Mouse (Mus musculus): ENCODE measurements around the gene Psma5. TPM values are rescaled to one million over a fixed set of nuclear protein-coding genes. Genes with fewer than 3 reads are reported as not detected.

Gene Psma5
- polyA plus RNA-seq, 1 experiment, result 36.2 TPM

GRCm38 (mm10) chr3:108318517-108318916 is 61.8 kb downstream of the Psma5 start:
- no peak overlapping the region for H3K4me3 ChIP-seq (ENCODE audit: low read depth, low read length)
- peaks cover 3% of the 10 kb centered on the region; the same call in 1 of the 2 replicates for H3K4me1 ChIP-seq (ENCODE audit: control insufficient read depth, insufficient read depth, insufficient read length, low read length)
- no peaks in the 10 kb centered on the region for H3K27me3 ChIP-seq (ENCODE audit: control insufficient read depth, insufficient read depth, low read length)
- H3K36me3 ChIP-seq (ENCODE audit: control insufficient read depth, insufficient read depth, low read length), result no peaks in the 10 kb centered on the region
- H3K27ac ChIP-seq (ENCODE audit: insufficient read depth, low read depth, low read length), result no peak overlapping the region
- WGBS, result 65% methylated on average over 2 of the region's 2 CpGs
- TF ChIP-seq POLR2A (IDR thresholded peaks at IDR 0.05; ENCODE audit: low read depth, low read length) (no peak), CTCF (IDR thresholded peaks at IDR 0.05; ENCODE audit: extremely low read depth, insufficient read length, insufficient replicate concordance, low read depth, low read length) (no peak)

GRCm38 (mm10) chr3:108321671-108322070 is 64.9 kb downstream of the Psma5 start:
- Histone ChIP-seq H3K4me1 (ENCODE audit: control insufficient read depth, insufficient read depth, insufficient read length, low read length) (no peaks in the 10 kb centered on the region), H3K27me3 (ENCODE audit: control insufficient read depth, insufficient read depth, low read length) (no peaks in the 10 kb centered on the region), H3K36me3 (ENCODE audit: control insufficient read depth, insufficient read depth, low read length) (peaks cover 8% of the 10 kb centered on the region), H3K27ac (ENCODE audit: insufficient read depth, low read depth, low read length) (no peak overlapping the region), H3K4me3 (ENCODE audit: low read depth, low read length) (no peak overlapping the region)
- TF ChIP-seq POLR2A (IDR thresholded peaks at IDR 0.05; ENCODE audit: low read depth, low read length) (no peak), CTCF (IDR thresholded peaks at IDR 0.05; ENCODE audit: extremely low read depth, insufficient read length, insufficient replicate concordance, low read depth, low read length) (no peak)
- WGBS, result 79% methylated on average over 4 of the region's 4 CpGs

GRCm38 (mm10) chr3:108322136-108322535 is 65.4 kb downstream of the Psma5 start:
- WGBS, result 86% methylated on average over 4 of the region's 4 CpGs
- no peak overlapping the region for H3K27ac ChIP-seq (ENCODE audit: insufficient read depth, low read depth, low read length)
- no peaks in the 10 kb centered on the region for H3K4me1 ChIP-seq (ENCODE audit: control insufficient read depth, insufficient read depth, insufficient read length, low read length)
- H3K27me3 ChIP-seq (ENCODE audit: control insufficient read depth, insufficient read depth, low read length), result no peaks in the 10 kb centered on the region
- peaks cover 8% of the 10 kb centered on the region for H3K36me3 ChIP-seq (ENCODE audit: control insufficient read depth, insufficient read depth, low read length)
- no peak overlapping the region for H3K4me3 ChIP-seq (ENCODE audit: low read depth, low read length)
- TF ChIP-seq CTCF (IDR thresholded peaks at IDR 0.05; ENCODE audit: extremely low read depth, insufficient read length, insufficient replicate concordance, low read depth, low read length), result no peak
- TF ChIP-seq POLR2A (IDR thresholded peaks at IDR 0.05; ENCODE audit: low read depth, low read length), result no peak

GRCm38 (mm10) chr3:108322962-108323361 is 66.2 kb downstream of the Psma5 start:
- Histone ChIP-seq H3K4me1 (ENCODE audit: control insufficient read depth, insufficient read depth, insufficient read length, low read length) (no peaks in the 10 kb centered on the region), H3K27me3 (ENCODE audit: control insufficient read depth, insufficient read depth, low read length) (no peaks in the 10 kb centered on the region), H3K27ac (ENCODE audit: insufficient read depth, low read depth, low read length) (no peak overlapping the region), H3K4me3 (ENCODE audit: low read depth, low read length) (no peak overlapping the region), H3K36me3 (ENCODE audit: control insufficient read depth, insufficient read depth, low read length) (peaks cover 8% of the 10 kb centered on the region)
- 97% methylated on average over 3 of the region's 3 CpGs for WGBS
- no peak for TF ChIP-seq POLR2A (IDR thresholded peaks at IDR 0.05; ENCODE audit: low read depth, low read length)
- TF ChIP-seq CTCF (IDR thresholded peaks at IDR 0.05; ENCODE audit: extremely low read depth, insufficient read length, insufficient replicate concordance, low read depth, low read length), result no peak

GRCm38 (mm10) chr3:108324837-108325236 is 68.1 kb downstream of the Psma5 start:
- peaks cover 2% of the 10 kb centered on the region; the same call in 1 of the 2 replicates for H3K4me1 ChIP-seq (ENCODE audit: control insufficient read depth, insufficient read depth, insufficient read length, low read length)
- 84% methylated on average over 4 of the region's 4 CpGs for WGBS
- peaks cover 13% of the 10 kb centered on the region for H3K36me3 ChIP-seq (ENCODE audit: control insufficient read depth, insufficient read depth, low read length)
- H3K4me3 ChIP-seq (ENCODE audit: low read depth, low read length), result no peak overlapping the region
- TF ChIP-seq POLR2A (IDR thresholded peaks at IDR 0.05; ENCODE audit: low read depth, low read length) (no peak), CTCF (IDR thresholded peaks at IDR 0.05; ENCODE audit: extremely low read depth, insufficient read length, insufficient replicate concordance, low read depth, low read length) (no peak)
- H3K27ac ChIP-seq (ENCODE audit: insufficient read depth, low read depth, low read length), result no peak overlapping the region
- H3K27me3 ChIP-seq (ENCODE audit: control insufficient read depth, insufficient read depth, low read length), result no peaks in the 10 kb centered on the region

- TF ChIP-seq POLR2A (IDR thresholded peaks at IDR 0.05; ENCODE audit: low read depth, low read length), result no peak
- TF ChIP-seq CTCF (IDR thresholded peaks at IDR 0.05; ENCODE audit: extremely low read depth, insufficient read length, insufficient replicate concordance, low read depth, low read length), result no peak
- peaks cover 15% of the 10 kb centered on the region for H3K36me3 ChIP-seq (ENCODE audit: control insufficient read depth, insufficient read depth, low read length)
- H3K4me3 ChIP-seq (ENCODE audit: low read depth, low read length), result no peak overlapping the region
- peaks cover 2% of the 10 kb centered on the region; the same call in 1 of the 2 replicates for H3K4me1 ChIP-seq (ENCODE audit: control insufficient read depth, insufficient read depth, insufficient read length, low read length)
- H3K27me3 ChIP-seq (ENCODE audit: control insufficient read depth, insufficient read depth, low read length), result no peaks in the 10 kb centered on the region
- no peak overlapping the region for H3K27ac ChIP-seq (ENCODE audit: insufficient read depth, low read depth, low read length)
- 86% methylated on average over 9 of the region's 9 CpGs for WGBS
Measured at GRCm38 (mm10) chr3:108325521-108325920, 68.8 kb downstream of the Psma5 start.

GRCm38 (mm10) chr3:108327275-108327674 is 70.5 kb downstream of the Psma5 start:
- TF ChIP-seq POLR2A (IDR thresholded peaks at IDR 0.05; ENCODE audit: low read depth, low read length) (no peak), CTCF (IDR thresholded peaks at IDR 0.05; ENCODE audit: extremely low read depth, insufficient read length, insufficient replicate concordance, low read depth, low read length) (no peak)
- H3K4me1 ChIP-seq (ENCODE audit: control insufficient read depth, insufficient read depth, insufficient read length, low read length), result peaks cover 2% of the 10 kb centered on the region; the same call in 1 of the 2 replicates
- H3K36me3 ChIP-seq (ENCODE audit: control insufficient read depth, insufficient read depth, low read length), result peaks cover 17% of the 10 kb centered on the region
- H3K4me3 ChIP-seq (ENCODE audit: low read depth, low read length), result no peak overlapping the region
- no peaks in the 10 kb centered on the region for H3K27me3 ChIP-seq (ENCODE audit: control insufficient read depth, insufficient read depth, low read length)
- no peak overlapping the region for H3K27ac ChIP-seq (ENCODE audit: insufficient read depth, low read depth, low read length)
- 86% methylated on average over 8 of the region's 8 CpGs for WGBS
